Mouse (Mus musculus): ENCODE data around the gene Trim28. TPM values are rescaled to one million over a fixed set of nuclear protein-coding genes. Genes with fewer than 3 reads are reported as not detected.

Trim28 gene
- 7.0 TPM for polyA plus RNA-seq (2014; fragmentation: Illumina TruSeq; extraction: RNeasy Lipid Tissue Mini Kit (QIAGEN cat#74804); ENCODE audit: low replicate concordance)

DNA sequence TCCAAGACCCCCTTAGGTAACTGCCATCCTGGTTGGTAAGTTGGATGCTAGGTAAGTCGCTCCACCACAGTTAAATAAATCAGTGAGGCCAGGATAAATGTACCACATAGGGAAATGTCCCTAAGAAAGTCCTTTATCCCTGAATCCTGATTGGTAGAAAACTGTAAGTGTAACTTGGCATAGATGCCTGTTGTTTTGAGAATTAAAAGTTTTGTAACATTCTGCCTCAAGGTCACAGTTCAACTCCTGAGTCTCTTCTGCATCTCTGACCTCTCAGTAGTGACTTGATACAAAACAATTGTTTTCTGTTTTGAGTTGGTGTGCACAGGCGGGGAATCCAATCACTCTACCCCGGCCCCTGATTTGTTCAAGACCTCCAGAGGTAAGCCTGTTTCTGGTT is at the start of gene Trim28:
Gene Trim28, plus strand, starts transcription at position 264 of the 400 bp plus-strand sequence.

GRCm38 (mm10) chr7:12965678-12966091 is 33.2 kb upstream of the Trim28 start, which contains the start of gene Zfp324:
Zfp324 (plus strand) TSS chr7:12965838.

DNA sequence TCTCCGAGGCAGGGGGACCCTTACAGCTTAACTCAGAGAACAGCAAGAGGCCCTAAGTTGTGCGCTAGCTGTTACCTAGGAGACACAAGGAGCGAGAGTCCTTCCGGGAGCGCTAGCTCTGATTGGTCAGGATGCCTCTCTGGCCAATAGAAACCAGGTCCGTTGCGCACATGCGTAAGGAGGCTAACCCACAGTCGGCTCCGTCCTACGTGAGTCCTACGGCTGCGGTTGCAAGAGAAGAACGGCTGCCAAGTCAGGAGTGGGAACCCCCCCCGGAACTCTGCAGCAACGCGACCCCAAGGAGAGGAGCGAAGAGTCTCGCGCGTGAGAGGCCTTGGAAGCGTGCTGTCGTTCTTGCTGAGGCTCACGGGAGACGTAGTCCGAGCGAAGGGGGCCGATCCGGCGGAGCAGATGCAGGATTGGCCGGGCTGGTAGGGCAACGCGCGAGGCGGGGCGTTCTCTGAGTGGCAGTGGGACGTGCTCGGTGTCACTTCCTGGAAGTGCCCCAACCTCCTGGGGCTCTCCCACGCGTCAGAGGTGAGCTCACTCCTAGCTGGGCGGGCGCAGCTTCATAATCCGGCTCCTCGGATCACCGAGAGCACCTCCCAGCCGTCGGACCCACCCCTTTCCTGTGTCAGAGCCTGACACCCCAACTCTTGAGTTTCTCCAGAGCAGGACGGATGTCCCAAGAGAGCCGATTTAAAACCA is 21.1 kb upstream of the Trim28 start, which contains the start of gene Zfp446:
Gene Zfp446, plus strand, starts transcription at position 167 of the 708 bp plus-strand sequence.

DNA sequence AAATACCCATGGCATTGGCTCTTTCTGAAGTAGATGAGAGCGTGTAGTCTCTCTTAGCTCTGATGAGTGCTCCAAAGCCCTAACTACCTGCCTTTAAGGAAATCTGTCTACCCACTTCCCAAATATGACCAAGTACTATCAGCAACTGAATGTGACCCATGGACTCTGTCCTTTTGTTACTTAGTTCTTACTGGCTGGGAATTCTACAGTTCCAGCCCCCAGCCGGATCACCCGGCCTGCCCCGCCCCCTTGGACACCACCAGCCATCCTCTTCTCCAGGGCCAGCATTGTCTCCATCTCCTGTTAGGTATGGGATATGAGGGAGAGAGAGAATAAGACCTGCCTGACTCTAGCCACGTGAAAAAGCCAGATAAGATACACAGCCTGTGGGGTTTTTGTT is 861 bp upstream of the Trim28 start, which contains the start of gene Slc27a5:
Gene Slc27a5, minus strand, starts transcription at position 140 of the 400 bp plus-strand sequence.

DNA sequence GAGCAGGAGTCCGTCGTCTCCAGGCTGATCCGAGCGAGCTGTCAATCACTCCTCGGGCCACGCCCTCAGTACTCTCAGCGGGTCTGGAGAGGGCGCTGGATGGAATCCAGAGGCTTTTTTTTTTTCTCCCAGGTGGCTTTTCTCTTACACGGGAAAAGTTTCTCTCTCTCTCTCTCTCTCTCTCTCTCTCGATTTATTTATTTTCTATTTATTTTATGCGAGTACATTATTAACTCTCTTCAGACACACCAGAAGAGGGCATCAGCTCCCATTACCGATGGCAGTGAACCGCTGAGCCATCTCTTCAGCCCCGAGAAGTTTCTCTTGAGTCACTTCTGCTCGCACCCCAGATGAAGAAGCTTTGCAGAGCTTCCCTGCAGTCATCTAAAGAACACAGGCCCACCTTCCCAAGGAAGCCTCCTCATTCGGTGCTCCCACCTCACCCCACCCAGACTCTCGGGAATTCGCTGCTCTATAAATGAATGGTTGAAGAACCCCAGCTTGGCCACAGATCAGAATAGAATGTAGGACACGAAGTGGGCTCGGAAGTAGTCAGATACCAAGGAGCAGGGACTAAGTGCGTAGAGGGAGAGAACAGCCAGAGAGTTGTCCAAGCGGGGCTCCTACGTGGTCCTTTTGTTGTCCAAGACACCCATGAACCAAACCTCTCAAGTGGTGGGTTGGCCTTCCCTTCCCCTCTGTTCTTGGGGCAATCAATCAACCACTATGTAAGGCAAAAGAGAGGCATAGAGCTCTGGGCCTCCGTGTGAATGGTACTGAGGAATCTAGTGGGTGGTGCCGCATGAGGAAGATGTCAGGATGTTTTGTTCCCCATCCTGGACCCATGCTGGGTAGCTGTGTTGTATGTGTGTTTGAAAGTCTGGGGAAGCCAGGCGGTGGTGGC is 11.3 kb downstream of the Trim28 start, which contains the start of gene Zbtb45:
Gene Zbtb45, minus strand, starts transcription at position 30 of the 904 bp plus-strand sequence.

GRCm38 (mm10) chr7:13034148-13034977 is 35.4 kb downstream of the Trim28 start, which contains the start of gene Chmp2a:
Chmp2a (minus strand) TSS chr7:13034807.

DNA sequence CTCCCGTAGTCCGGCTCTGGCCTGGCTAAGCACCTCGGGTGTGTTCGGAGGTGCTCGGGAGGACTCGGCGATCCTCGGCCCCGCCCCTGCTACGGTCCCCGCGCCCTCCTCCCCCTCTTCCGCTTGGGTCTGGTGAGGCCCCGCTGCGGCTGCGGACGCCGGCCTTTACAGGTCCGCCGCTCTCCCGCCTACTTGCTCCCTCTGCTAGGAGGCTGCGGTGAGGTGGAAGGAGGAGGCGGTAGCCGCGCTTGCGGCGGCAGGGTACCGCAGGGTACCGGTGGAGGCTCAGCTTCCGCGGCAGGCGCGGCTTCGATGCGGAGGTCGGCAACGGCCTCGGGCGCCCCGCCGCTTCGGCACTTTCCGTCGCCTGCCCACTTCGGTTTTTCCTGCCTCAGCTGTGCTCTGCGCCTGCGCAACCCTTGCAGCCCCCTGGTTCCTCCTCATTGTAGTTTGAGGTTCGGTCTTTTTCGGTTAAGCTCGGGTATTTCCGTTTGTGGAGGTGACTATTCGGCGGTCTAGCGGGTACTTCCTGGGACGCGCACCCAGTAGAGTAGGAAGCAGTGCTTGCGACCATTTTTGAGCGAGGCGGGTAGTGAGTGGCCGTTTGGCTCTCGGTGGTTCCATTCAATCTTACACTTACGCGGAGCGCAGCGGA is 39.1 kb downstream of the Trim28 start, which contains the start of gene Ube2m:
Gene Ube2m, minus strand, starts transcription at position 375 of the 655 bp plus-strand sequence.

GRCm38 (mm10) chr7:13054287-13055010 is 55.5 kb downstream of the Trim28 start, which contains the start of gene Mzf1:
Mzf1 (minus strand) TSS chr7:13054764.

Other genes starting within 250 kb of the Trim28 start
- 0.22 TPM for gene Zscan18, start 195.5 kb upstream of the Trim28 start, polyA plus RNA-seq (2014; fragmentation: Illumina TruSeq; extraction: RNeasy Lipid Tissue Mini Kit (QIAGEN cat#74804); ENCODE audit: low replicate concordance)
- 21.9 TPM for gene Zfp329, start 180.3 kb upstream of the Trim28 start, polyA plus RNA-seq (2014; fragmentation: Illumina TruSeq; extraction: RNeasy Lipid Tissue Mini Kit (QIAGEN cat#74804); ENCODE audit: low replicate concordance)
- 32.1 TPM for gene Zfp110, start 164.4 kb upstream of the Trim28 start, polyA plus RNA-seq (2014; fragmentation: Illumina TruSeq; extraction: RNeasy Lipid Tissue Mini Kit (QIAGEN cat#74804); ENCODE audit: low replicate concordance)
- gene Zfp128, start 117.9 kb upstream of the Trim28 start, polyA plus RNA-seq (2014; fragmentation: Illumina TruSeq; extraction: RNeasy Lipid Tissue Mini Kit (QIAGEN cat#74804); ENCODE audit: low replicate concordance), result 1.6 TPM
- 3.0 TPM for gene Zscan22, start 101.3 kb upstream of the Trim28 start, polyA plus RNA-seq (2014; fragmentation: Illumina TruSeq; extraction: RNeasy Lipid Tissue Mini Kit (QIAGEN cat#74804); ENCODE audit: low replicate concordance)
- 9.4 TPM for gene Rps5, start 76.8 kb upstream of the Trim28 start, polyA plus RNA-seq (2014; fragmentation: Illumina TruSeq; extraction: RNeasy Lipid Tissue Mini Kit (QIAGEN cat#74804); ENCODE audit: low replicate concordance)
- gene Rnf225, start 71.7 kb upstream of the Trim28 start, polyA plus RNA-seq (2014; fragmentation: Illumina TruSeq; extraction: RNeasy Lipid Tissue Mini Kit (QIAGEN cat#74804); ENCODE audit: low replicate concordance), result not detected
- 1.1 TPM for gene Zfp324, start 33.3 kb upstream of the Trim28 start, polyA plus RNA-seq (2014; fragmentation: Illumina TruSeq; extraction: RNeasy Lipid Tissue Mini Kit (QIAGEN cat#74804); ENCODE audit: low replicate concordance)
- 1.6 TPM for gene Zfp446, start 21.3 kb upstream of the Trim28 start, polyA plus RNA-seq (2014; fragmentation: Illumina TruSeq; extraction: RNeasy Lipid Tissue Mini Kit (QIAGEN cat#74804); ENCODE audit: low replicate concordance)
- not detected for gene Slc27a5, start 922 bp upstream of the Trim28 start, polyA plus RNA-seq (2014; fragmentation: Illumina TruSeq; extraction: RNeasy Lipid Tissue Mini Kit (QIAGEN cat#74804); ENCODE audit: low replicate concordance)
- gene Zbtb45, start 10.9 kb downstream of the Trim28 start, polyA plus RNA-seq (2014; fragmentation: Illumina TruSeq; extraction: RNeasy Lipid Tissue Mini Kit (QIAGEN cat#74804); ENCODE audit: low replicate concordance), result 0.19 TPM
- 78.8 TPM for gene Chmp2a, start 35.7 kb downstream of the Trim28 start, polyA plus RNA-seq (2014; fragmentation: Illumina TruSeq; extraction: RNeasy Lipid Tissue Mini Kit (QIAGEN cat#74804); ENCODE audit: low replicate concordance)
- 50.0 TPM for gene Ube2m, start 39.2 kb downstream of the Trim28 start, polyA plus RNA-seq (2014; fragmentation: Illumina TruSeq; extraction: RNeasy Lipid Tissue Mini Kit (QIAGEN cat#74804); ENCODE audit: low replicate concordance)
- 0.15 TPM for gene Mzf1, start 55.6 kb downstream of the Trim28 start, polyA plus RNA-seq (2014; fragmentation: Illumina TruSeq; extraction: RNeasy Lipid Tissue Mini Kit (QIAGEN cat#74804); ENCODE audit: low replicate concordance)
- gene Vmn1r85, start 96.1 kb downstream of the Trim28 start, polyA plus RNA-seq (2014; fragmentation: Illumina TruSeq; extraction: RNeasy Lipid Tissue Mini Kit (QIAGEN cat#74804); ENCODE audit: low replicate concordance), result not detected
- not detected for gene Vmn1r86, start 120.8 kb downstream of the Trim28 start, polyA plus RNA-seq (2014; fragmentation: Illumina TruSeq; extraction: RNeasy Lipid Tissue Mini Kit (QIAGEN cat#74804); ENCODE audit: low replicate concordance)
- gene Vmn1r87, start 141.0 kb downstream of the Trim28 start, polyA plus RNA-seq (2014; fragmentation: Illumina TruSeq; extraction: RNeasy Lipid Tissue Mini Kit (QIAGEN cat#74804); ENCODE audit: low replicate concordance), result not detected
- gene Vmn1r88, start 160.5 kb downstream of the Trim28 start, polyA plus RNA-seq (2014; fragmentation: Illumina TruSeq; extraction: RNeasy Lipid Tissue Mini Kit (QIAGEN cat#74804); ENCODE audit: low replicate concordance), result 0.04 TPM
- not detected for gene Vmn1r89, start 213.9 kb downstream of the Trim28 start, polyA plus RNA-seq (2014; fragmentation: Illumina TruSeq; extraction: RNeasy Lipid Tissue Mini Kit (QIAGEN cat#74804); ENCODE audit: low replicate concordance)

Data from small intestine, adult 10 weeks (tissue).